Mouse (Mus musculus) naive thymus-derived CD4-positive, alpha-beta T cell, adult 2 months (primary cell): ENCODE measurements around the gene Zfp986.
"Not testable (repeated sequence)": the region's sequence is repeated elsewhere in the genome, so short reads cannot be mapped to it uniquely, and the experiment has no call there.

ENCODE experiments used
- DNase-seq: peaks from one replicate; pipeline ENCODE4 v3.0.0-alpha.2; 2011; ENCODE audit warnings: low read depth

Gene Zfp986

DNA sequence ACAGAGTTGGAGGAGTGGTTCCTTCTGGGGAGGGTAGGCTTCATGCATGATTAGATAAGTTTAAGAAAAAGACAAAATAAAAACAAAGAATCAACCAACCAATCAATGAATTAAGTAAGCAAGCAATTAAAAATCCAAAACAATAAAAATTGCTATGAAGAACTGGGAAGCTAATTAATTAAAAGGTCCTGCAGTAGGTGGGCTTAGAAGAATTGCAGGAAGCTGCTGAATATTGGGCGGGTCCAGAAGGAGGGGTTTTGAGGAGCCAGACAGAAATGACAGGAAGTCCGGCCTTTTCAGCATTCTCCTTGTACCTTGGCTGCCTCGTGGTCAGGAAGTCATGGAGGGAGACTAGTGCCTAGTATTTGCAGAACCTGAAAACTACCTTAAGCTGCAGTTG, at the start of gene Zfp986:
Gene Zfp986, plus strand, starts transcription at position 301 of the 400 bp plus-strand sequence.
- DNase-seq, result not testable (repeated sequence)

DNA sequence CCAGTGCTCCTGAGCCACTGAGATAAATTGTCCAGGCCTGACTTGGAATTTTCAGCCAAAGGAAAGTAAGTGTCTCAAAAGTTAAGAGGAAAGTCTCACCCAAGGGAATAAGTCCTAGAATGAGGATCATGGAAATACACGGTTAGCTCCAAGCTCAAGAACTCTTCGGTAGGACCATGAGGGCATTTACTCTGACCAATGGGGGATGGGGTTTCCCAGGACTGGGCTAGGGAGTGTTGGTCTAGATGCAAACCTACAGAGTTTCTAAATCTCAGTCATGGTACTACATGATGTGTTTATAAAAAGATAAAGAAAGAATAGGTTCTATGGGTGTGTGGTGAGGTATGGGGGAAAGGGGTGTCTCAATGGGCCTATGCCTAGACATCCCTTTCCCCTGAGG, 48.6 kb upstream of the Zfp986 start:
- DNase-seq, result not testable (repeated sequence)

DNA sequence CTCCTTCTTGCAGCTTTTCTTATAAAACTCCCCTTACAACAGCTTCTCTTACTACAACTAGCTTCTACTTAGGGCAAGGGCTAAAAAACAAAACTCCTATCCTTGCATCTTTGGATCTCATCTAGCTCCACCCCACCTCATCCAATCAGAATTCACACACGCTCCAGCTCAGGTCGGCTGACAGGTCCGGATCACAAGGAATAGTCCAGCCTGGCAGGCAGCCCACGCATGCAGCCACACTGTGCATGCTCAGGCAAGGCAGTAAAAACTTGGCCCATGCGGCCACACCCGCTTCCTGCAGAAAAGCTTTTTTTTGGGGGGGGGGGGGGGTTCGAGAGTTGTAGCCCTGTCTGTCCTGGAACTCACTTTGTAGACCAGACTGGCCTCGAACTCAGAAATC, 43.0 kb upstream of the Zfp986 start:
- not testable (repeated sequence) for DNase-seq

DNA sequence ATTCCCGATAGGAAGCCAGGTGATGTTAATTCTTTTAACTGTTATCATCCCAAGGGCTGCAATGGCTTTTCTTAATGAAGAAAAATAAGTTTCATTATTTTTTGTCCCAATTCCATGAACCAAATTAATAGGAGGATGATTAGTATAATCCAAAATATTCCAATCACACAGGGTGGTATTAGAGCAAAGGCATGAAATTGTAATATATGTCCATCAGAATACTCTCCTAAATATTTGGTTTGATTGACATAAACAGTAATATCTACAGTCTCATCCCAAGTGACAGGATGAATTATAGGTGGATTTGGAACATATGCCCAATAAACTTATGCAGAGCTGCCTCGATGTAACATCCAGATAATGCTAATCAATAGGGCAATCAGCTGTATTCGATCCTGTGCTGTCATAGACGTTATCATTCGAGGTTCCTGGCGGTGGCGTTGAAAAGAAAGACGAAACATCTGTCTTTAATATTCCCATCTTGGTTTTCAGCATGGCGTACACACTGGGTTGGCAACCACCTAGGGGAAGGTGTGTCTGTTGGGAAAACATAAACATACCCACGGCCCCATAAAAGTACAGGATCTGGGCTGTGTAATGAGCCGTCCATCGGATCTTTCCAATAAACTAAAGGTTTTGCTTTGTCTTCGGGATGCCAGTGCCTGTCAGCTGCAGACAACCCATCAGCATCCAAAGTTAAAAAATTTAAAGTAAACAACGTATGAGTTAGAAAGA, 37.1 kb upstream of the Zfp986 start:
- not testable (repeated sequence) for DNase-seq

DNA sequence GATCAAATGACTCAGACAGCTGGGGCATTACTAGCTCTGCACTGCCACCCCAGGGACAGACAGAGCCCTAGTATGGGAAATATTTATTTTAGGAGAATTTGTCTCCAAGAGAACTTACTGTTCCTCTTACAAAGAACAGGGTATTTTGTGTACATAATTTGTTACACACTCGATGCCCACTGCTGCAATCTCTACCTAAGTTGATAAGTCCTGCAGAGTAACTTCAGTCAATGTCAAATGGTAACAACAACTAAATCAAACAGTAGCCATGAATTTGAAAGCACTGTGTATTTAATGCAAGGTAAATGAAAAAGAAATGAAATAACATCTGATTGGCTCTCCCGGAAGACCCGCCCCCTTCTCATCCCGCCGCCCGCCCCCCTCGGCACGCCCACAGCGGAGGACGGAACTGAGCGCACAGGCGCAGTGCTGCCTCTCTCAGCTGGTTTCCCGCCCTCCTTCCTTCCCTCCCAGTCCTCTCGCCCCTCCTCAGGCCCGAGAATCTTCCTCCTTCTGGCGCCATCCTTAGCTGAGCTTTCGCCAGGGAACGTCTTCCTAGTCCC, 32.2 kb upstream of the Zfp986 start:
- not testable (repeated sequence) for DNase-seq

DNA sequence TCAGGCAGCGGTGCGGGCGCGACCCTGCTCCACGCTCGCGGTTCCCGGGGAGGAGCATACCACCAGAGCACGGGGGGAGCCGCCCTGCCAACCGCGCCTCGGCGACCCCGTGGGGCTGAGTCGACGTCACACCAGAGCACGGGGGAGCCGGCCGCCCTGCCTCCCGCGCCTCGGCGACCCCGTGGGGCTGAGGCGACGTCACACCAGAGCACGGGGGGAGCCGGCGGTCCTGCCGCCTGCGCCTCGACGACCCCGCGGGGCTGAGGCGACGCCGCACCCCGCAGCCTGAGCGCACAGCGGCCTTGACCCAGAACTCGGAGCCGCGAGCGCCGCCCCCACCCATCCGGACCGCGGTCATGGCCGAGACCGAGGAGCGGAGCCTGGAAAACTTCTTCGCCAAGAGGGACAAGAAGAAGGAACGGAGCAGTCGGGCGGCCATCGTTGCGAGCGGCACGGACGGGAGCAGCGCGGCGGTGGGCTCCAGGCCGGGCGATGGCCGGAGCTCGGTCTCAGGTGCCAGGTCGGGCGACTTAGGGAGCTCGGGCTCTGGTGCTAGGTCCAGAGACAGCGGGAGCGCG, 31.6 kb upstream of the Zfp986 start:
- DNase-seq, result not testable (repeated sequence)

DNA sequence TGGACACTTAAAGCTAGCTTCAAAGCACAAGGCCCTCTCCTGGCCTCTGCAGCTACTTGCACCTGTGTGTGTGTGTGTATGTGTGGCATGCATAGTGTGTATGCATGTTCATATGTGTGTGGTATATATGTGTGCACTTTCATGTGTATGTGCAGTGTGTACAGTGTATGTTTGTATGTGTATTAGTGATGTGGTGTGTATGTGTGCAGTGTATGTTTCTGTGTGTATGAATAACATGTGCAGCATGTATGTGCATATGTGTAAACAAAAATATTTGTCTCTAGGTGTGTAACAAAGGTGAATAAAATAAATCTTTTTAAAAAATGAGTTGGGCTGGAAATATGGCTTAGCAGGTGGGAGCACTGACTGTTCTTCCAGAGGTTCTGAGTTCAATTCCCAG, 21.8 kb upstream of the Zfp986 start:
- DNase-seq, result not testable (repeated sequence)

DNA sequence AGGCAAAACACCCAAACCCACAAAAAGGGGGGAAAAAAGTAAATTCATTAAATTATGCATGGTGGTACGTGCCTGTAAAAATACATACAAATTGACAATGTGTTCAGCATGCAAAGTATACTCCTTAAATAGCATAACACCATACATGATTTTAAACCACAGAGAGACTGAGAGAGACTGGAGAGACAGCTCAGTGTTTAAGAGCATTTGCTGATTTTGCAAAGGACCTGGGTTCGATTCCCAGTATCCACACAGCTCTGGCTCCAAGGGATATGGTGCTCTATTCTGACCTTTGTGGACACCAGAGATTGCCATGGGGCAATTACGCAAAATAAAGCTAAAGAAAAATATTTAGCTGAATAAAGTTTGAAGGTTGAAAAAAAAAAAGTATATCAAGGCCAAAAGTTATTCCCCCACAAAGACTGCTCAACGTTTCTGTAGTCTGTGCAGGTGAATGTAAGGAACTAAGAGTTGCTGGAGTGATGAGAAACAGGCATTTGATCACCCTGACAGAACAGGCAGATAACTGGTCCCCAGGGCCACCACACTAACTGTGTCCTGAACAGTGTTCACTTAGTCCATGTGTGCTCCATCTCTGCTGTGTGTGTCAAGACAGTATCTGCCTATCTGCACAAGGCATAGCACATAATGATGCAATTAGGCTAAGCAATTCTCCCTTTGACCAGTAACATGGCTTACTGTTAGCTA, 20.3 kb upstream of the Zfp986 start:
- DNase-seq, result not testable (repeated sequence)

DNA sequence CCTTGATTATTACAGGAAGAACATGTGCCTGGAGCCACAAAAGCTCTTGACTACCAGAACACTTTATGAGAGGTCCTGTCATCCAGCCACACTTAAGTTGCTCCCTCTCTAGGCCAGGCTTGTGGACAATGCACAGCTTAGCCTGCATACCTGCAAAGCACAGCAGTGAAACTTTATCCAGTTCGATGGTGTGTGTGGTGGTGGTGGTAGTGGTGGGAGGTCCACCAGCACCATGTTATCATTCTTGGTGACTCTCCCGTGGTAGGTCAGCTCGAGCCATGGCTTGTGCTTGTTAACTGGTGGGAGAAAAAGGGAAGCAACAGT, 19.7 kb upstream of the Zfp986 start:
- not testable (repeated sequence) for DNase-seq

DNA sequence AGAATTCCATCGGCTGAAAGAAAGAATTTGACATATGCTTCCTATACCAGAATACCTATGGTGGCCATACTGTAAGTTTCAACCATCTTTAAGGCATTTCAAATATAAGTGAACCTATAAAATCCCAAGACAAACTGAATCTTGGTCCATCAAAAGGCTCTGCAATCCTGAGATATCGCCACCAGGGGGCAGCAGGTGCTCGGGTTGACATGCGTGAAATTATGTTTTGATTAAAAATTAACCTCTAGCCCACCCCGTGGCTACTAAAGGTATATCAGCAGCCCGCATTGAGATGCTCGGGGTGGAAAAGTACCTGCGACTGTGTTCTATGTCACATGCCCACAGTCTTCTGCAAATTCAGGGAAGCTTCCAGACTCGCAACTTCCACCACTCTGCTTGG, 17.2 kb upstream of the Zfp986 start:
- not testable (repeated sequence) for DNase-seq

DNA sequence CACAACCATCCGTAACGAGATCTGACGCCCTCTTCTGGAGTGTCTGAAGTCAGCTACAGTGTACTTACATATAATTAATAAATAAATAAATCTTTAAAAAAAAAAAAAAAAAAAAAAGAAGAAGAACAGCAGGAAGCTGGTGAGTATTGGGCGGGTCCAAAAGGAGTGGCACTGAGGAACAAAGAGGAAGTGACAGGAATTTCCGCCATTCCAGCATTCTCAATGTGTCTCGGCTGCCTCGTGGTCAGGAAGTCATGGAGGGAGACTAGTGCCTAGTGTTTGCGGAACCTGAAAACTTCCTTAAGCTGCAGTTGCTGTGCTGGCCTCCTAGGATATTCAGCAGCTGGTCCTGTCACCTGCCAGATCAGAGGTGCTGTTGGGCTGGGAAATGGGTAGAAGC, 4.7 kb upstream of the Zfp986 start:
- not testable (repeated sequence) for DNase-seq
